Mouse (Mus musculus) midbrain, postnatal 0 days (tissue): ENCODE measurements around the gene Atp8b3. TPM values are rescaled to one million over a fixed set of nuclear protein-coding genes. Genes with fewer than 3 reads are reported as not detected.

Experiments
- ATAC-seq: fragments of 200-750 bp; cut with Nextera tagmentation; 2 replicates; pipeline ENCODE4 v1.8.0; 2017; ENCODE audit warnings: moderate number of reproducible peaks, mild to moderate bottlenecking, moderate TSS enrichment, moderate library complexity; ENCODE audit not compliant: low FRiP score
- DNase-seq: peaks from one replicate; pipeline ENCODE4 v3.0.0-alpha.2; 2015; ENCODE audit warnings: low spot score
- H3K27ac ChIP-seq: fragments of 300-500 bp; sonication (generic); 2 replicates; pipeline ENCODE4 v1.5.1; 2014; ENCODE audit warnings: low read depth, mild to moderate bottlenecking, low read length, mixed read lengths
- H3K27me3 ChIP-seq: fragments of 300-500 bp; sonication (generic); 2 replicates; pipeline ENCODE4 v1.6.1; 2014; ENCODE audit warnings: low read length, control low read depth, mixed read lengths; ENCODE audit not compliant: insufficient read depth
- H3K36me3 ChIP-seq: fragments of 300-500 bp; sonication (generic); 2 replicates; pipeline ENCODE4 v1.6.1; 2014; ENCODE audit warnings: low read length, control low read depth, mixed read lengths; ENCODE audit not compliant: insufficient read depth
- H3K4me1 ChIP-seq: fragments of 300-500 bp; sonication (generic); 2 replicates; pipeline ENCODE4 v1.6.1; 2014; ENCODE audit warnings: mild to moderate bottlenecking, control low read depth, antibody characterized with exemption, low read length, mixed read lengths; ENCODE audit not compliant: insufficient read depth
- H3K4me2 ChIP-seq: fragments of 300-500 bp; sonication (generic); 2 replicates; pipeline ENCODE4 v1.6.1; 2014; ENCODE audit warnings: low read depth, mild to moderate bottlenecking, low read length, mixed read lengths; ENCODE audit not compliant: poor library complexity, severe bottlenecking
- H3K4me3 ChIP-seq: fragments of 300-500 bp; sonication (generic); 2 replicates; pipeline ENCODE4 v1.5.1; 2014; ENCODE audit warnings: low read depth, mild to moderate bottlenecking, low read length, moderate library complexity
- H3K9ac ChIP-seq: fragments of 300-500 bp; sonication (generic); replicated peaks from 2 replicates; pipeline ENCODE4 v1.6.1; 2014; ENCODE audit warnings: mild to moderate bottlenecking, low read length, moderate library complexity, mixed read lengths; ENCODE audit not compliant: poor library complexity, severe bottlenecking
- H3K9me3 ChIP-seq: fragments of 300-500 bp; sonication (generic); 2 replicates; pipeline ENCODE4 v1.6.1; 2016; ENCODE audit warnings: low read length, control low read depth
- CTCF ChIP-seq: IDR thresholded peaks from 2 replicates; pipeline ENCODE4 v1.5.1; 2016; ENCODE audit warnings: antibody characterized with exemption, mild to moderate bottlenecking
- WGBS: fragments of 180-500 bp; shearing (Covaris S2); extraction: QIAGEN DNeasy Blood & Tissue Kit; methylation state at CpG from one replicate; pipeline ENCODE4 v1.1.7; 2014; 5-methylcytosine and 5-hydroxymethylcytosine counted together
- polyA plus RNA-seq: library from polyadenylated mRNA; unstranded; fragments of >200 nt; fragmentation: Nextera tagmentation; extraction: Ambion mirVana; gene quantifications from 2 replicates; pipeline ENCODE4 v1.2.1, GENCODE M21; 2015
- total RNA-seq: library from RNA; depleted of rRNA; stranded (reverse); fragments of >200 nt; gene quantifications from 2 replicates; pipeline ENCODE4 v1.2.3, GENCODE M21; 2014

The Atp8b3 gene
- total and polyA plus RNA-seq, 2 experiments from 2014 or later: 0.90 to 0.93 TPM

DNA sequence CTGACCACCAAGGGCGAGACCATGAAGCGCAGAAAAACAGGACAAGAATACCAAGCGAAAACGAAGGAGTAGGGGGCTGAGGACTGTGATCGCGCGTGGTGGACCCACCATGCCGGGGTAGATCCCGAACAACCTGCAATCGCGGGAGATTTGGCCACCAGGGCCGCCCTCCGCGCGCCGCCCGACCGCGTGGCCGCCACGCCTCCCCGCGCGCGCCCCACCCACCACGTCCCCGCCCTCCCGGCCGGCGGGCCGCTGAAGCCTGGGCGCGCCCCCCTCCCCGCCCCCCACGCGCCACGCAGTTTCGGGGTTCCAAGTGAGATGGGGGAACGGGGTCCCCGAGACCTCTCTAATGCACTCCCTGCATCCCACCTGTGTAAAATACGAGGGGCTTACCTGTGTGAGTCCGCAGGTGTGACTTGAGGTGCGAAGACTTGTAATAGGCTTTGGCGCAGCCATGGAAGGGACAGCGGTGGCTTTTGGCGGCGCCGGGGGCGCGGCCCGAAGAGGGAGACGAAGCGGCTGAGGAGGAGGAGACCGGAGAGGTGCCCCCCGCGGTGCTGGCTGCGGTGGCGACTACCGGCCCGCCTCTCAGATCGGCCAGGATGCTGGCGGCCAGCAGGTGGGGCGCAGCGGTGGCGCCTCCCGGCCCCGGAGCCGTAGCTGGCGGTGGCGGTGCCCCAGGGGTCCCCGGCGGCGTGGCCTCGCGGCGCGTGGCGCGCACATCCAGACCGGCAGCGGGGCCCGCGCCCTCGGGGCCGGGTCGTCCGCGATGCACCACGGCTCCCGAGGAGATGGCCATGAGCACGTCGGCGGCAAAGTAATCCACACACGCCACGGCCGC lies 37.6 kb upstream of the Atp8b3 start:
- peak; percentile 4 for ATAC-seq
- H3K27me3 ChIP-seq: no peaks in the 10 kb centered on the region
- H3K9me3 ChIP-seq: no peaks in the 10 kb centered on the region
- peak; percentile 30 for DNase-seq
- peak overlapping the region; percentile 76 for H3K27ac ChIP-seq
- peaks cover 8% of the 10 kb centered on the region for H3K4me1 ChIP-seq
- H3K4me3 ChIP-seq: peak overlapping the region; percentile 82
- under 1% methylated on average over 89 of the region's 96 CpGs for WGBS
- H3K9ac ChIP-seq: peak overlapping the region; percentile 83
- no peak; the same call in 1 of the 2 replicates for TF ChIP-seq CTCF
- peak overlapping the region; percentile 89 for H3K4me2 ChIP-seq
- no peaks in the 10 kb centered on the region for H3K36me3 ChIP-seq

DNA sequence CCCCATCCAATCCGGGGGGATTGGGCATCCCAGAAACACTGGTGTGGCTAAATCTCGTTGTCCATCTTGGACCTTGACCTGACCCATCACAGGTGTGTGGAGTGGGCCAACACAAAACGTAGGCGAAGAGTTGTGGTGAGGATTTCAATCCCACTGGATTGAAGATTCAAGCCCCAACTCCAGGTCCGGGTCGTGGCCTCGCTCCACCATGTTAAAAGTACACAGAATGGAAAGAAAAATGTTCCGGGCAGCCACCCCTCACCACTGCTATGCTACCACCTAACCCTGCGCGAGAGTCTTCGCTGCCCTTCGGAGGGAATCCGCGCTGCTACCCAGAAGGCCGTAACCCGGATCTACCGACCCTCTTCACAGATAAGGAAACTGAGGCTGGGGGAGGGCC lies 37.0 kb upstream of the Atp8b3 start:
- ATAC-seq (no peak), DNase-seq (no peak)
- no peaks in the 10 kb centered on the region for H3K27me3 ChIP-seq
- peaks cover 11% of the 10 kb centered on the region for H3K4me1 ChIP-seq
- TF ChIP-seq CTCF: no peak
- peak overlapping the region; percentile 82 for H3K4me3 ChIP-seq
- H3K9me3 ChIP-seq: no peaks in the 10 kb centered on the region
- H3K4me2 ChIP-seq: peak overlapping the region; percentile 89
- H3K36me3 ChIP-seq: no peaks in the 10 kb centered on the region
- H3K9ac ChIP-seq: peak overlapping the region; percentile 83
- WGBS: 17% methylated on average over 17 of the region's 17 CpGs
- no peak overlapping the region for H3K27ac ChIP-seq

DNA sequence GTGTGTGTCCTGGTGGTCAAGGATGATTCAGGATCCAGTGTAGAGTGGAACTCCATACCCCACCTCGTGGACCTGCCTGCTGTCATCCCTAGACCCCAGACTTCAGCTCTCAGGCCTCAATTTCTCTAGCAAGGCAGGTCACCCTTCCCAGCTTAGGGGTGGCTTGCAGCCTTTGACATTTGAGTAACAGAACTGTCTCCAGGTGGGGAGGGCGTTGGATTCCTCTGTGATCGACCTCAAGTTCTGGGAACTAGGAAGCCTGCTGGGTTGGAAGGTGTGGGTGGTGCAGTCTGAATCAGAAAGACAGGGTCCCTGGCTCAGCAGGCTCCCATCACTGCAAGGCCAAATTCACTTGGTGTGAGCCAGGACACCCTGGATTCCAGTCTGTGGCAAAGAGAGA lies 36.0 kb upstream of the Atp8b3 start:
- no peak for TF ChIP-seq CTCF
- Histone ChIP-seq H3K4me3 (peak overlapping the region; percentile 82; the same call in 1 of the 2 replicates), H3K27ac (no peak overlapping the region), H3K27me3 (no peaks in the 10 kb centered on the region), H3K4me1 (peaks cover 11% of the 10 kb centered on the region), H3K9ac (no peak overlapping the region), H3K4me2 (peak overlapping the region; percentile 89), H3K36me3 (no peaks in the 10 kb centered on the region), H3K9me3 (no peaks in the 10 kb centered on the region)
- ATAC-seq (no peak), DNase-seq (no peak)
- WGBS: 75% methylated on average over 3 of the region's 3 CpGs

DNA sequence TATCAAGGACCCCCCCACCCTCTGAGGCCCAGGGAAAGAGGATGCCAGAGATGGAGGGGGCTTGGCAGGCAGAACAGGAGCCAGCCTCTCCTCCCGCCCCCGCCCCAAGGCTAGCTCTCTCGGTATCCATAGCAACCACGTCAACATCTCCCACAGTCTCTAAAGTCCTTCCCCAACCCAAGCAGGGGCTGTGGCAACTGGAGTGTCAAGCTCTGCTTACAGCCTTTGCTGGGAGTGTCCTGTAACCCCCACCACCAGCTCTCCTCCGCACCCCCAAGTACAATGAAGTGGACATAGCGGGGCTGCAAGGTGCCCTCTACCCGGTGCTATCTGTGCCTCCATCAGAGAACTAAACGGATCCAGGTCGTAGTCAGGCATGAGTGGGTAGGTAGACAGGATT lies 35.0 kb upstream of the Atp8b3 start:
- Histone ChIP-seq H3K9me3 (no peaks in the 10 kb centered on the region), H3K4me3 (no peak overlapping the region), H3K36me3 (peaks cover under 1% of the 10 kb centered on the region; the same call in 1 of the 2 replicates), H3K4me2 (peak overlapping the region; percentile 24; the same call in 1 of the 2 replicates), H3K4me1 (peaks cover 11% of the 10 kb centered on the region), H3K27me3 (no peaks in the 10 kb centered on the region), H3K9ac (peak overlapping the region; percentile 29; the same call in 1 of the 2 replicates), H3K27ac (no peak overlapping the region)
- TF ChIP-seq CTCF: no peak
- ATAC-seq: no peak
- WGBS: 53% methylated on average over 8 of the region's 9 CpGs
- peak; percentile 44 for DNase-seq

DNA sequence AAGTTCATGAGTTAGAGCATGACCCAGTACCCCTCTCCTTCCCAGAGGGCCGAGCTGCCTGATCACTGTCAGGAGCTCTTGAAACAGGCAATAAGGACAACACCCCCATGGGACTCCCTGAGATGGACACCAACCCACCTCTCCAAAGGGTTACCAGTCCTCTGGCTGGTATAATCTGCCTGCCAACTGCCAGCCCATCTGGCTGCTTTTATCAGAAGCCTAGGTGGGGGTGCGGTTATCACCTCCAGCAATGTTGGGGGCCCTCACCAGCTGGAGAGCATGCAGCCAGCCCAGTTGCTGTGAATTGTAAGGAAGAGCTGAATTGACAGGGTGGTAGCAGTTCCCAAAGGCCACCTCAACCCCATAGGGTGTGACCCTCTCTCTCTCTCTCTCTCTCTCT lies 33.6 kb upstream of the Atp8b3 start:
- Histone ChIP-seq H3K4me1 (peaks cover 11% of the 10 kb centered on the region), H3K9me3 (no peaks in the 10 kb centered on the region), H3K27me3 (no peaks in the 10 kb centered on the region), H3K36me3 (peaks cover 12% of the 10 kb centered on the region), H3K4me2 (no peak overlapping the region), H3K27ac (no peak overlapping the region), H3K4me3 (no peak overlapping the region), H3K9ac (no peak overlapping the region)
- ATAC-seq (no peak), DNase-seq (no peak)
- WGBS: 91% methylated on average over 2 of the region's 2 CpGs
- TF ChIP-seq CTCF: no peak
